Mouse (Mus musculus) C2C12 (cell line): Measurements from ENCODE around the gene Rac2. TPM values are rescaled to one million over a fixed set of nuclear protein-coding genes. Genes with fewer than 3 reads are reported as not detected.

Source experiments
- H3K27me3 ChIP-seq: one replicate; pipeline ENCODE4 v1.6.1; 2011; ENCODE audit not compliant: control insufficient read depth, insufficient read depth, insufficient read length
- H3K36me3 ChIP-seq: one replicate; pipeline ENCODE4 v1.6.1; 2011; ENCODE audit not compliant: control insufficient read depth, insufficient read depth
- H3K4me3 ChIP-seq: one replicate; pipeline ENCODE4 v1.5.1; 2011; ENCODE audit warnings: mild to moderate bottlenecking, control low read depth; ENCODE audit not compliant: poor library complexity, insufficient read depth, severe bottlenecking
- H3K79me2 ChIP-seq: one replicate; pipeline ENCODE4 v1.6.1; 2011; ENCODE audit not compliant: control insufficient read depth, insufficient read depth
- H3K79me3 ChIP-seq: one replicate; pipeline ENCODE4 v1.6.1; 2011; ENCODE audit warnings: low read depth, control low read depth
- H3ac ChIP-seq: one replicate; pipeline ENCODE3; 2011; ENCODE audit warnings: low read depth; ENCODE audit not compliant: control insufficient read depth, insufficient read length
- CEBPB ChIP-seq: IDR thresholded peaks from one replicate; pipeline ENCODE4 v1.6.1; 2011; ENCODE audit warnings: low read depth, mild to moderate bottlenecking, control low read depth, moderate library complexity
- CTCF ChIP-seq: IDR thresholded peaks from one replicate; pipeline ENCODE4 v1.5.1; 2011; ENCODE audit not compliant: control insufficient read depth, insufficient read depth, insufficient read length
- FOSL1 ChIP-seq: IDR thresholded peaks from one replicate; pipeline ENCODE4 v1.8.0; 2011; ENCODE audit warnings: mild to moderate bottlenecking, low read length; ENCODE audit not compliant: poor library complexity, insufficient read depth, severe bottlenecking
- MAX ChIP-seq: IDR thresholded peaks from one replicate; pipeline ENCODE4 v1.6.1; 2011; ENCODE audit warnings: mild to moderate bottlenecking, control low read depth
- MYOD1 ChIP-seq: IDR thresholded peaks from one replicate; pipeline ENCODE4 v1.6.1; 2011; ENCODE audit warnings: low read depth; ENCODE audit not compliant: control insufficient read depth, insufficient read length
- MYOG ChIP-seq: IDR thresholded peaks from one replicate; pipeline ENCODE4 v1.6.1; 2011; ENCODE audit not compliant: control insufficient read depth, insufficient read length; ENCODE audit errors: extremely low read depth
- USF1 ChIP-seq: IDR thresholded peaks from one replicate; pipeline ENCODE4 v1.6.1; 2011; ENCODE audit warnings: low read depth, mild to moderate bottlenecking, control low read depth, moderate library complexity
- polyA plus RNA-seq: library from polyadenylated mRNA; unstranded; fragments of >200 nt; fragmentation: generic; extraction: Trizol; gene quantifications from one replicate; pipeline ENCODE4 v1.2.1, GENCODE M21; 2012; ENCODE audit warnings: missing spikeins

The Rac2 gene
- polyA plus RNA-seq, 1 experiment, result not detected

DNA sequence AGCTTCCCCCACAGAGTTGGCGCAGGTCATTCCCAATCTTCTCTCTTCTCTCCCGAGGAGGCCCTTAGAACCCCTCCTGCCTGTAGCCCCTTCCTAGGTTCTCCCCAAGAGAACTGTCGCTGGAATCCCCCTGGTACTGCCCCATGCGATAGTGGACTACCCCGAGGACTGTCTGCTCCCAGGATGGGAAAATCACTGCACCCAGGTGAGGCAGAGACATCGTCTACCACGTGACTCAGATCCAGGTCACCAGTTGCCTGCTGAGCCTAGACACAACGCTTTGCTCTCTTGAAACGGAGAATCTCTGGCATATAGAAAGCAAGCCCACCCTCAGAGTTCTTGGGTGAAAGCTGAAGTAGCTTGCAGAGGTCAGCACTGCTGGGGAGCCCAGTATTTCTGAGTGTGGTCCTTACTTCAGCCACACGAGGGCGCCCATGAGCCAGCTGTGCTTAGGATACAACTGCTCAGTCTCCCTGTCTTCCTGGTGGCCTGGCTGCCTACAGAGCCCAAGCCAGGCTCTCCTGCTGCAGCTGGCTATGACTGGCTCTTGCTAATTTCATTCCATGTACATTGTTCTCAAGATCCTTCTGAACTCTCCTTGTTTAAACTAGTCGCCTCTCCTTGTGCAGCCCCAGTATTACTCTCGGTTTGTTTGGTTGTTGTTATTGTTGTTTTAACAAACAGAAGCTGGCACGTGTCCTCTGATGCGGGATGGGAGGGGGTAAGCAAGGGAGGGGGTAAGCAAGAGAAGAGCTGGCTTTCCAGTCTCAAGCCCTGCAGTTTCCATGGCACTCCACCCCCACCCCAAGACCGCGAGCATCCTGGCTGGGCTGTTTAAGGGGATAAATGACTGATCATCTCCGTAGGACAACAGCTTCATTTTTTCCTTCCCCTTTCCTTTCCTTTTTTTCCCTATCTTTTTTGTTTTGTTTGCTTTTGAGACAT lies 14.7 kb upstream of the Rac2 start:
- TF ChIP-seq USF1 (no peak), CTCF (peak; percentile 90)
- no peaks in the 10 kb centered on the region for H3K79me2 ChIP-seq
- H3K27me3 ChIP-seq, result peaks cover 15% of the 10 kb centered on the region
- no peak overlapping the region for H3K4me3 ChIP-seq
- H3K79me3 ChIP-seq, result no peaks in the 10 kb centered on the region
- no peaks in the 10 kb centered on the region for H3K36me3 ChIP-seq
- H3ac ChIP-seq, result no peak overlapping the region

DNA sequence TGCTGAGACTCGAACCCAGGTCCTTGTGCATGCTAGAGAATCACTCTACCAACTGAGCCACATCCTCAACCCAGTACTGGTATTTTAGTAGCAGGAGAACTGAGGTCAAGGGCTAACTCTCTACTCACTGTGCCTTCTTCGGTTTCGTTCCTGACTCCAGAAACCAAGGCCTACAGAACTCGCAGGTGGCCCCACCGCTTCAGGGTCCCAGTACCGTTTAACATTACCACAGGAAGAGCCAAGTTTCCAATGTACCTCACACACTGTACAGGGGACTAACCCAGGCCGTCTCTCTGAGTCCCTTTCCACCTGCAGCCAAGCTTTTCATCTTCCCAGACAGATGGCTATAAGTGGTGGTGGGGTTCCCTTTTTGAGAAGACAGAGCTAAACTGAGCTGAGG lies 12.8 kb upstream of the Rac2 start:
- Histone ChIP-seq H3K79me3 (no peaks in the 10 kb centered on the region), H3K36me3 (no peaks in the 10 kb centered on the region), H3K79me2 (no peaks in the 10 kb centered on the region), H3K4me3 (no peak overlapping the region), H3ac (no peak overlapping the region), H3K27me3 (peaks cover 13% of the 10 kb centered on the region)
- no peak for TF ChIP-seq FOSL1
- no peak for TF ChIP-seq MYOD1
- TF ChIP-seq CEBPB, result no peak
- no peak for TF ChIP-seq MYOG
- TF ChIP-seq MAX, result no peak
- TF ChIP-seq CTCF, result no peak
- TF ChIP-seq USF1, result no peak

DNA sequence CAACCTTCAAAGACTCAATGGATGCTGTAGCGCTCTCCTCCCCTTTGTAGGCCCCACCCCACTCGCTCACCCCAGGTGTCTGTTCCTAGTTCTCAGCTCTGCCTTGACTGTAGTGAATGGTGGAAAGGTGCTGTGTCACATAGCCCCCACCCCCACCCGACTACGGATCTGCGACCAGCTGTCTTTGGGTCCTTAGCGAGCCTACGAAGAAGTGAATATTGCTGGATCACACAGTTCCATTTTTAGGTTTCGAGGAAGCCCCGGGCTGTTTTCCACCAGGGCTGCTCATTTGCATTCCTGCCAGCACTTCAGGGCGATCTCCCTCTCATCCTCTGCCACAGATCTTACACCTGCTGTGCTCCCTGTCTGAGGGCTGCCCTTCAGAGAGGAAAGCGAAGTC lies 10.8 kb upstream of the Rac2 start:
- no peak for TF ChIP-seq USF1
- no peaks in the 10 kb centered on the region for H3K79me2 ChIP-seq
- no peak overlapping the region for H3K4me3 ChIP-seq
- H3K27me3 ChIP-seq, result peaks cover 22% of the 10 kb centered on the region
- no peaks in the 10 kb centered on the region for H3K79me3 ChIP-seq
- no peaks in the 10 kb centered on the region for H3K36me3 ChIP-seq
- H3ac ChIP-seq, result no peak overlapping the region

DNA sequence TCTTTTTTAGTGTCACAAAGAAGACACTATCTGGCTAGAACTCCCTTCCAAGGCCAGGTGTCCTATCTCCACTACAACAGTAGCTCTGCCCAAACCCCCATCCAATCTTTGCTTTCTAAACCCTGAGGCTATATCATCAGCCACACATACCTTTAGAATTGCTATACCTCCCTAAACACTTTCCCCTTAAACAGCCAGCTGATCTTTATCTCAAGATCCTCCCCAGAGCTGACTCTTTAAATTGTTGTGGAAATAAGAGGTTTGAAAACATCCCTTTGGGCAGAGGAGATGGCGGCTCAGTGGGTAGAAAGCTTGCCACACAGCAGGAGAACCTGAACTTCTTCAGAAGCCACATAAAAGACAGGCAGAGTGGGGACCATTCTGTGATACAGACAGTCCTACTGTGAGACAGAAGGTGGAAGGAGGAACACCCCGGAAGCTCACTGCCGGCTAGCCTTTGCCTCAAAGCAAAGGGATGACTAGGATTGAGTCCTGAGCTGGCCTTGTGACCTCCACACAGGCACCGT lies 3.8 kb upstream of the Rac2 start:
- Histone ChIP-seq H3K4me3 (no peak overlapping the region), H3K36me3 (no peaks in the 10 kb centered on the region), H3K79me2 (no peaks in the 10 kb centered on the region), H3K79me3 (no peaks in the 10 kb centered on the region), H3K27me3 (peaks cover 62% of the 10 kb centered on the region), H3ac (no peak overlapping the region)
- TF ChIP-seq CTCF (no peak), MAX (no peak)

DNA sequence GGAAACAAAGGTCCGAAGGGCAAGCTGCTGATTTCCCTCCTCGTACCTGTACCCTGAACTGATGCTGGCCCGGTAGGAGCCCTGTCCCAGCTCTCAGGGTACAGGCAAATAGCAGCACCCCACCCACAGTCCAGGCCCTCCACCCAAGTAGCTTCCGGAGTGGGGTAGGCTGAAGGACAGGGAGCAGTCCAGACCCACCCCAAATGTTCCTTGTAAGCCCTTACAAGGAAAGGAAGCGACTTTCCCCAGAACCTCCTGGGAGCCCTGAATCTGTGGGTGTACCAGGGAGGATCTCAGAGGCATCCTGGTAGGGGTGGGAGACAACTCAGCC lies 348 bp downstream of the Rac2 start:
- H3K36me3 ChIP-seq, result no peaks in the 10 kb centered on the region
- H3K79me2 ChIP-seq, result no peaks in the 10 kb centered on the region
- peaks cover 73% of the 10 kb centered on the region for H3K27me3 ChIP-seq
- no peak for TF ChIP-seq MYOD1
- no peak for TF ChIP-seq MYOG
- TF ChIP-seq CTCF, result no peak
- TF ChIP-seq USF1, result no peak
- no peak for TF ChIP-seq FOSL1
- no peak for TF ChIP-seq MAX
- TF ChIP-seq CEBPB, result no peak
- H3K4me3 ChIP-seq, result no peak overlapping the region
- H3ac ChIP-seq, result no peak overlapping the region
- no peaks in the 10 kb centered on the region for H3K79me3 ChIP-seq

DNA sequence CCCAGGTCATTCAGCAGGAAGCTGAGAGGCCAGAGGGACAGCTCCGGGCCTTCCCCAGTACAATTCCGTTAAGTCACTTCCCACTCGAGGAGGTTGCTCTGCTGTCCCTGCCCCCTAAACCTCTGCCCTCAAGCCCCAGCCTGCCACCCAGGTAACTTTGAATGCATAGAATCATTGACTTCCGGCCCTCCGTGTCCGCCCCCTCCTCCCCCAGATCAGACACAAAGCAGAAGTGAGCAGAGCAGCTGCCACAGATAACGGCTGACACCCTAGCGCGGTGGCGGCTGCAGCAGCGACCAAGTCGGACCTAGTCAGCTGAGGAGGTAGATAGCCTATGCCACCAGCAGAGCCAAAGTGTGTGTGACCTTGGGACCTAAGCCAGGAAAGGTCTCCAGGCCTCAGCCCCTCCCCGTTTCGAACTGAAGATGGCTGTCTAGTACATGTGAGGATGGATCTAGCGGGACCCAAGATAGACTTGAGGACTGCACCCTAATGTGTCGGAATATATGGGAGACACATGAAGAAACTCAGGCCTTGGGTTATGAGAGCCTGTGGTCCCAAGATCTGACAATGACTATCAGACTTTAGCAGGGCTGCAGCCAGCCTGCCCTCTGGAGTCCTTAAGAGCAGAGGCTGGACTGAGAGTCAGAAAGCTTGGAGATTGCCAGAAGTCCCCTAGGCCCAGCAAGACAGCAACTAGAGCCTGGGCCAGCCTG lies 871 bp downstream of the Rac2 start:
- TF ChIP-seq MYOG (no peak), CTCF (no peak), USF1 (no peak), CEBPB (no peak), FOSL1 (no peak), MYOD1 (no peak), MAX (no peak)
- Histone ChIP-seq H3K4me3 (no peak overlapping the region), H3K79me2 (no peaks in the 10 kb centered on the region), H3K79me3 (no peaks in the 10 kb centered on the region), H3K36me3 (no peaks in the 10 kb centered on the region), H3K27me3 (peaks cover 77% of the 10 kb centered on the region), H3ac (no peak overlapping the region)
